Mouse (Mus musculus): ENCODE measurements around the gene Srsf11. TPM values are rescaled to one million over a fixed set of nuclear protein-coding genes. Genes with fewer than 3 reads are reported as not detected.

Gene Srsf11
- polyA plus RNA-seq, 1 experiment from 2014 or later: 232 TPM

- no peak; the same call in 1 of the 2 replicates for ATAC-seq
- Histone ChIP-seq H3K4me2 (ENCODE audit: low read length) (no peak overlapping the region), H3K9me3 (replicated peaks; ENCODE audit: control insufficient read depth, low read length) (no peaks in the 10 kb centered on the region), H3K9ac (ENCODE audit: low read length) (no peak overlapping the region), H3K36me3 (ENCODE audit: control insufficient read depth, insufficient read depth, low read length) (peaks cover 31% of the 10 kb centered on the region), H3K27ac (ENCODE audit: low read depth, low read length) (no peak overlapping the region), H3K4me1 (ENCODE audit: control insufficient read depth, insufficient read depth, low read length) (no peaks in the 10 kb centered on the region), H3K4me3 (ENCODE audit: low read depth, low read length) (no peak overlapping the region), H3K27me3 (replicated peaks; ENCODE audit: control insufficient read depth, insufficient read depth, low read length) (no peaks in the 10 kb centered on the region)
- 90% methylated on average over 5 of the region's 5 CpGs for WGBS
- DNase-seq (ENCODE audit: low spot score): no peak
Observed at GRCm38 (mm10) chr3:158061811-158062523, 25.5 kb upstream of the Srsf11 start.

- H3K4me2 ChIP-seq (ENCODE audit: low read length): no peak overlapping the region
- H3K27me3 ChIP-seq (replicated peaks; ENCODE audit: control insufficient read depth, insufficient read depth, low read length): no peaks in the 10 kb centered on the region
- DNase-seq (ENCODE audit: low spot score) (no peak), ATAC-seq (no peak)
- H3K4me1 ChIP-seq (ENCODE audit: control insufficient read depth, insufficient read depth, low read length): no peaks in the 10 kb centered on the region
- peaks cover 41% of the 10 kb centered on the region for H3K36me3 ChIP-seq (ENCODE audit: control insufficient read depth, insufficient read depth, low read length)
- no peak overlapping the region for H3K27ac ChIP-seq (ENCODE audit: low read depth, low read length)
- no peak overlapping the region for H3K4me3 ChIP-seq (ENCODE audit: low read depth, low read length)
- H3K9me3 ChIP-seq (replicated peaks; ENCODE audit: control insufficient read depth, low read length): no peaks in the 10 kb centered on the region
- no peak overlapping the region for H3K9ac ChIP-seq (ENCODE audit: low read length)
- WGBS: 90% methylated on average over 2 of the region's 2 CpGs
Observed at GRCm38 (mm10) chr3:158060621-158061291, 24.3 kb upstream of the Srsf11 start.

DNA sequence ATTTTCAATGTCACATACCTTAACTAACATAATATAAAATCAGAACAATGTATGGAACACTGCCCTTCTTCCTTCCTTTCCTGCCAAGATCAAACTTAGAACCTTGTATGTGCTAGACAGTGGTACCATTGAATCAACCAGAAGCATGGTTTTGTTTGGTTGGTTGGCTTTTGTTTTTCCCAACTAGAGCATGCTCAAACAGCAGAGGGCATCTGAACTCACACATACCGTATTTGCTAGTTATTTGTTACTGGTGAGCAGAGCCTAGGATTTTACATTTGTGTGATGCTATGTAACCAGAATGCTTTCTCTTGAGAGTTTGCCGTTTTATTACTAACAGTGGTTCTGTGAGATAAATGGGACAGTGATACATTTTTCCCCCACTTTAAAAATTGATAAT is 13.1 kb upstream of the Srsf11 start:
- DNase-seq (ENCODE audit: low spot score): no peak
- no peaks in the 10 kb centered on the region for H3K4me1 ChIP-seq (ENCODE audit: control insufficient read depth, insufficient read depth, low read length)
- H3K9ac ChIP-seq (ENCODE audit: low read length): no peak overlapping the region
- 74% methylated on average over 2 of the region's 2 CpGs for WGBS
- no peak for ATAC-seq
- no peak overlapping the region for H3K27ac ChIP-seq (ENCODE audit: low read depth, low read length)
- H3K4me2 ChIP-seq (ENCODE audit: low read length): no peak overlapping the region
- no peak overlapping the region for H3K4me3 ChIP-seq (ENCODE audit: low read depth, low read length)
- H3K9me3 ChIP-seq (replicated peaks; ENCODE audit: control insufficient read depth, low read length): no peaks in the 10 kb centered on the region
- peaks cover 22% of the 10 kb centered on the region for H3K36me3 ChIP-seq (ENCODE audit: control insufficient read depth, insufficient read depth, low read length)
- H3K27me3 ChIP-seq (replicated peaks; ENCODE audit: control insufficient read depth, insufficient read depth, low read length): no peaks in the 10 kb centered on the region

- Histone ChIP-seq H3K9me3 (replicated peaks; ENCODE audit: control insufficient read depth, low read length) (no peaks in the 10 kb centered on the region), H3K9ac (ENCODE audit: low read length) (no peak overlapping the region), H3K4me3 (ENCODE audit: low read depth, low read length) (no peak overlapping the region), H3K4me1 (ENCODE audit: control insufficient read depth, insufficient read depth, low read length) (peaks cover 4% of the 10 kb centered on the region; the same call in 1 of the 2 replicates), H3K27me3 (replicated peaks; ENCODE audit: control insufficient read depth, insufficient read depth, low read length) (no peaks in the 10 kb centered on the region), H3K36me3 (ENCODE audit: control insufficient read depth, insufficient read depth, low read length) (no peaks in the 10 kb centered on the region), H3K27ac (ENCODE audit: low read depth, low read length) (no peak overlapping the region), H3K4me2 (ENCODE audit: low read length) (no peak overlapping the region)
- ATAC-seq (no peak), DNase-seq (ENCODE audit: low spot score) (no peak)
- WGBS: 87% methylated on average over 2 of the region's 2 CpGs
Observed at GRCm38 (mm10) chr3:158040755-158041154, 4.3 kb upstream of the Srsf11 start.

DNA sequence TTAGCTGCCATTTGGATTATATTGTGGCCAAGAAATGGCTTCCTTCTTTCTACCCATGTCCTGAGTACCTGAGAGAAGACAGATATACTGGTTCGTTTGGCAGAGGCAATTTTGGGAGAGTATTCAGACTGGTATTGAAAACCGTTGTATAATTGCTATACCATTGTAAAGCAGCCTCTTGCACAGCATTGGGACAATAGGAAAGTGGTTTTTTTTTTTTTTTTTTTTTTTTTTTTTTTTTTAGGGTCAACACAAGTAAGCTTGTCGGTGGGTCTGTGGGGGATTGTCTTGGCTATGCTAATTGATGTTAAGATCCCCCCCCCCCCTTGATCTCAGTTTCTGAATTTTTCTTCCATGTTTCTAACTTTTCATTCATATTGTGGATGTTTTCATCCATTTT is 1.7 kb upstream of the Srsf11 start:
- 77% methylated on average over 3 of the region's 3 CpGs for WGBS
- Histone ChIP-seq H3K27ac (ENCODE audit: low read depth, low read length) (no peak overlapping the region), H3K4me2 (ENCODE audit: low read length) (no peak overlapping the region), H3K9me3 (replicated peaks; ENCODE audit: control insufficient read depth, low read length) (no peaks in the 10 kb centered on the region), H3K4me3 (ENCODE audit: low read depth, low read length) (no peak overlapping the region), H3K9ac (ENCODE audit: low read length) (no peak overlapping the region), H3K4me1 (ENCODE audit: control insufficient read depth, insufficient read depth, low read length) (peaks cover 13% of the 10 kb centered on the region), H3K36me3 (ENCODE audit: control insufficient read depth, insufficient read depth, low read length) (no peaks in the 10 kb centered on the region), H3K27me3 (replicated peaks; ENCODE audit: control insufficient read depth, insufficient read depth, low read length) (no peaks in the 10 kb centered on the region)
- DNase-seq (ENCODE audit: low spot score) (no peak), ATAC-seq (no peak)

GRCm38 (mm10) chr3:158035866-158036265 is 573 bp downstream of the Srsf11 start:
- Histone ChIP-seq H3K27ac (ENCODE audit: low read depth, low read length) (peak overlapping the region; percentile 71), H3K4me3 (ENCODE audit: low read depth, low read length) (peak overlapping the region; percentile 89), H3K9ac (ENCODE audit: low read length) (peak overlapping the region; percentile 86), H3K9me3 (replicated peaks; ENCODE audit: control insufficient read depth, low read length) (no peaks in the 10 kb centered on the region), H3K4me2 (ENCODE audit: low read length) (peak overlapping the region; percentile 67), H3K4me1 (ENCODE audit: control insufficient read depth, insufficient read depth, low read length) (peaks cover 13% of the 10 kb centered on the region), H3K36me3 (ENCODE audit: control insufficient read depth, insufficient read depth, low read length) (no peaks in the 10 kb centered on the region), H3K27me3 (replicated peaks; ENCODE audit: control insufficient read depth, insufficient read depth, low read length) (no peaks in the 10 kb centered on the region)
- 4% methylated on average over 11 of the region's 11 CpGs for WGBS
- ATAC-seq: no peak
- DNase-seq (ENCODE audit: low spot score): peak; percentile 4

DNA sequence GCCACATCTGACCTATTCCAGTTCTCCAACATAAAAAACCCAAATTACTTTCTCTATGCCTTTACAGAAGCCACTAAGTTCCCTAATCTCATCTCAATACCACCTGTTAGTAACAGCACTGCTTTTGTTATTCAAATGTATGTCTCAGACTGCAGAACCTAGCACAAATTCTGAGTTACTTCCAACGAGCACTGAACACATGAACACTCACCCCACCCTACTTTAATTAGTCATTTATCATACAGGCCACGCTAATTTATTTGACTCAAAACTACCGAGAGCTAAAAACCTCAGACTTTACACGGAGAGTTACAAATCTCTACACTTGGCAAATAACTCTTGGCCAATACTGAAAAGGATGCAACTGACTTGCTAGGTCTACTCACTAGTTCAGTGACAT is 4.3 kb downstream of the Srsf11 start:
- H3K27ac ChIP-seq (ENCODE audit: low read depth, low read length): peak overlapping the region; percentile 95
- 3% methylated on average over 4 of the region's 4 CpGs for WGBS
- ATAC-seq (no peak), DNase-seq (ENCODE audit: low spot score) (no peak)
- 0 out of 2 replicates have a peak, but pooled peaks cover 3% of the 10 kb centered on the region for H3K36me3 ChIP-seq (ENCODE audit: control insufficient read depth, insufficient read depth, low read length)
- H3K4me1 ChIP-seq (ENCODE audit: control insufficient read depth, insufficient read depth, low read length): peaks cover 9% of the 10 kb centered on the region
- H3K9ac ChIP-seq (ENCODE audit: low read length): peak overlapping the region; percentile 91
- peak overlapping the region; percentile 94 for H3K4me3 ChIP-seq (ENCODE audit: low read depth, low read length)
- H3K4me2 ChIP-seq (ENCODE audit: low read length): peak overlapping the region; percentile 79
- H3K9me3 ChIP-seq (replicated peaks; ENCODE audit: control insufficient read depth, low read length): no peaks in the 10 kb centered on the region
- no peaks in the 10 kb centered on the region for H3K27me3 ChIP-seq (replicated peaks; ENCODE audit: control insufficient read depth, insufficient read depth, low read length)

DNA sequence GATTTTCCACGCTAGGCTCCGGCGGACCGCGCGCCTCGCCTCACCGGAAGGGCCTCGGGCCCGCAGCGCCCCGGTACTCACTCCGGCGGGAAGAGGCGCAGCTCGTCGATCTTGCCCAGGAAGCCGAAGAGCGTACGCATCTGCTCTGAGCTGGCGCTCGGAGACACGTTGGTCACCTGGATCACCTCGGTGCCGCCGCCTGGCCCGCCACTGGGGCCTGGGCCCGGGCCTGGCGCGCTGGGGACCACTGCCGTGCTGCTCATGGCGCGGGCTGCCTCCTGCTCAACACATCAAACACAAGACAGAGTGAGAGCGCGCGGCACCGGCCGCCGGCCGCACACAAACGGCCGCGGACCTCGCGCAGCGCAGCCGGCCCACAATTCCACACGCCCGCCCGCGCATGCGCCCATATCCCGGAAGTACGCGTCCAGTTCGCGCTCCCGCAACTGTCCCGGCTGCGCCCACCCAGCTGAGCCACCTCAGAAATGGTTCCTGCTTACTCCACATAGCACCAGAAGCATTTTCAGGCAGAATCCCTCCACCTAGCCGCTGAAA is 5.0 kb downstream of the Srsf11 start:
- peak; percentile 92 for ATAC-seq
- peaks cover 9% of the 10 kb centered on the region for H3K4me1 ChIP-seq (ENCODE audit: control insufficient read depth, insufficient read depth, low read length)
- peak overlapping the region; percentile 91 for H3K9ac ChIP-seq (ENCODE audit: low read length)
- H3K4me2 ChIP-seq (ENCODE audit: low read length): peak overlapping the region; percentile 79
- no peaks in the 10 kb centered on the region for H3K9me3 ChIP-seq (replicated peaks; ENCODE audit: control insufficient read depth, low read length)
- H3K27ac ChIP-seq (ENCODE audit: low read depth, low read length): peak overlapping the region; percentile 95
- H3K4me3 ChIP-seq (ENCODE audit: low read depth, low read length): peak overlapping the region; percentile 94
- DNase-seq (ENCODE audit: low spot score): peak; percentile 95
- under 1% methylated on average over 60 of the region's 61 CpGs for WGBS
- peaks cover 6% of the 10 kb centered on the region for H3K36me3 ChIP-seq (ENCODE audit: control insufficient read depth, insufficient read depth, low read length)
- no peaks in the 10 kb centered on the region for H3K27me3 ChIP-seq (replicated peaks; ENCODE audit: control insufficient read depth, insufficient read depth, low read length)

Data from forebrain, embryonic 14.5 days (tissue).